Mouse (Mus musculus) inflammation-experienced regulatory T-cells, adult 6 months (primary cell): ENCODE measurements around the gene Il15ra. TPM values are rescaled to one million over a fixed set of nuclear protein-coding genes. Genes with fewer than 3 reads are reported as not detected.

Experiments used
- ATAC-seq: one replicate; pipeline ENCODE4 v1.8.0; 2017
- polyA plus RNA-seq, 3 experiments: library from polyadenylated mRNA; unstranded; fragments of 100-300 nt; shearing (Covaris generic); gene quantifications; one replicate each; pipeline ENCODE4 v1.2.1; 2017

The Il15ra gene
- polyA plus RNA-seq, 3 experiments from 2014 or later: 26.6 to 36.7 (median 29.9) TPM

- peak; percentile 18 for ATAC-seq
These were observed 5.0 kb downstream of the Il15ra start for GRCm38 (mm10) chr2:11710101-11710500.

- no peak for ATAC-seq
These were observed 7.4 kb downstream of the Il15ra start for GRCm38 (mm10) chr2:11712483-11712990.

GRCm38 (mm10) chr2:11713021-11713420, 7.9 kb downstream of the Il15ra start:
- ATAC-seq: no peak

DNA sequence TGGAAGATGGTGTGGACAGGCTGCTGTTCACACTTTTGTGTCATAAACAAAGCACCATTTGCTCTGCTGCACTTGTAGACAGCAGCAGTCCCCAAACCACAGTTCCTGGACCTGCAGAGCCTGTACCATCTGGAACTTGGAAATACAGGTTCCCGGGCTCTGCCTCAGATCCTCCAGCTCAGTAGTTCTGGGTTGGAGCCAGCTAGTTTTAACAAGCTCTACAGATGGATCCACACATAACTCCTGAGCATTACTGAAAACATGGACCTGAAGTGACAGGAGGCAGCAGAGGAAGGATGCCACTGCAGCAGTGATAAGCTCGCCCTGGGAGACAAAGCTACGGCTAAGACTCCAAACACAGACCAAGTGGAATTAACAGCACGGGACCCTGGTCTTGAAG, 9.4 kb downstream of the Il15ra start:
- ATAC-seq: no peak

DNA sequence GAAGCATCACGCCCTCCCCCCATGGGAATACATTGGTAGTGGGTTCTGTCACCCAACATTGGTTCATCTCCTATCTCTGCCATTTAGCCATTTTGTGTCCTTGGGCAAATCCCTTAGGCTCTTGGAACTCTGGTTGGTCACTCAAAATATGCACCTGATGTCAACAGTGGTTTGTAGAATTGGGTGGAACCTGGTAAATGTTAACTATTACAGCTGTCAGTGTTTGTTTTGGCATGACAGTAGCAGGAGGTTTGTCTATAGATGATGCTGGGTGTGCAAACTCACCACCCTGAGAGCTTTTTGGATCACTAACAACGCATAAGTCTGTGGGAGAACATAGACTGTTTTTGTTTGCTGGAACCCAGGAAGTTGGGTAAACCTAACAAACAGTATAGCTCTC, 13.5 kb downstream of the Il15ra start:
- no peak for ATAC-seq

- no peak for ATAC-seq
These were observed 17.5 kb downstream of the Il15ra start for GRCm38 (mm10) chr2:11722564-11722963.

DNA sequence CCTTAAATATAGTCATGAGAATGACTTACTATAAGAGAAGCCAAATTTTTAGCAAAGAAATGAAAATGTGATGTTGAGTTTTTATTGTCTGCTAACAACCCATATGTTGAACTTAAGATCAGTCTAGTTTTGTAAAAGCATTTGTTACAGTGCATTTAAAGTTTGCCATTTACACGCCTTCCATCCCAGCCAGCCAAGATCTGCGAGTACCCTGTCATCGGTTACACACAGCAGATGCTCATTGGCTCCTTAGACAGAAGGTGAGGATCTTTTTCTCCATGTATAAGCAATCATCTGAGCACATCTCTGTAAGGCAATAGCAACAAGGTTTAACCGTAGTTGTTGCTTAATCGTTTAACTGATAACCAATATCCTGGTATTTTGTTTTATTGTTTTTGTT, 22.5 kb downstream of the Il15ra start:
- no peak for ATAC-seq

DNA sequence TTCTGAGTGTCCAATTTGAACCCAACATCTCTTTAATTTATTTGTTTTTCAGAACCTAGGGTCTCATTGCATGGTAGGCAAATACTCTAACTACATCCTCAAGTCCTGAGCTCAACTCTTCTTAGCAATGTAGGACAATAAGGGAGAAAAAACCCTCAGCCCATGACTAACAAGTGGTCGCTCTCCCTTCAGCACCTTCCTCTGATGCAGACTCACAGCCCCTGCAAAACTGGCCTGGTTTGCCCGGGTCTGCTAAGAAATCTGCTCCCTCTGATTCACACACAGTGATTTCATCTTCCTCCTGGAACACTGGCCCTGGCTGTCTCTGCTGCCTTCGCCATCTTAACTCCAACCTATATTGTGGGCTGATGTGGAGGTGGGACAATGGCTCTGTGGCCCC, 24.0 kb downstream of the Il15ra start:
- ATAC-seq: no peak

GRCm38 (mm10) chr2:11732978-11733377, 27.9 kb downstream of the Il15ra start:
- no peak for ATAC-seq

DNA sequence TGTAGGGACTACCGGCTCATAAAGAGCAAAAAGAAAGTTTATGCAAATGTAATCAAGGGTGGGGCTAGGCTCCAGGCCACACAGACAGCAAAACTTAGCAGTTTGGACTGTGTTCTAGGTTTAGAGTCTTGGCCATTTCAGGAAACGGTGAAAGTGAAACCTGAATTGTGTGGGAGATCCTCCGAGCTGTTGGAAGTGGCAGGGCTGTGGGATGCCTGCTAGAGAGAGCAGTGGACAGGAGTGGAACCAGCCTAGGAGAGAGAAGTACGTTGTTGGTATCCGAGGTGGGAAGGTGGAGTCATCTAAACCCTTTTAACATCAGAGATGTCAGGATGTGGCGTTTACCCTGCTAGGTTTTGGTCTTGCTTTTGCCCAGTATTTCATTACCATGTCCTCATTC, 30.8 kb downstream of the Il15ra start:
- no peak for ATAC-seq

DNA sequence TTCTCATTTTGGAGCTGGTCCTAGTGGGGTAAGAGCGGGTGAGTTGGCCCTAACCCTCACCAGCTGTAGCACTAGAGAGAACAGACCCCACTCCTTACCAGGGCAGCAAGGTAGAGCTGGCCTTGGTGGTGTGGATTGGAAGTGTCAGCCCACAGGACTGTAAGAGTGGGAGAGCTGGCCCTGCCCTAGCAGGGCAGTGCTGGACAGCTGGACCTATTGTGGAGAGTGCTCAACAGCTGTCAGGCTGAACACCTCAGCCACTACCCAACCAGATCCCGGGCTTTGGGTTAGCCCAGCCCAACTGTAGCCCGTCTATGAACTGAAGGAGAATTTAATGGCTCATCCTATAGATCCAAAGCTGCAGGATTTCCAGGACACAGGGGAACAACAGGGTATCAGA, 33.7 kb downstream of the Il15ra start:
- no peak for ATAC-seq

GRCm38 (mm10) chr2:11739516-11740051, 34.5 kb downstream of the Il15ra start:
- ATAC-seq: no peak

DNA sequence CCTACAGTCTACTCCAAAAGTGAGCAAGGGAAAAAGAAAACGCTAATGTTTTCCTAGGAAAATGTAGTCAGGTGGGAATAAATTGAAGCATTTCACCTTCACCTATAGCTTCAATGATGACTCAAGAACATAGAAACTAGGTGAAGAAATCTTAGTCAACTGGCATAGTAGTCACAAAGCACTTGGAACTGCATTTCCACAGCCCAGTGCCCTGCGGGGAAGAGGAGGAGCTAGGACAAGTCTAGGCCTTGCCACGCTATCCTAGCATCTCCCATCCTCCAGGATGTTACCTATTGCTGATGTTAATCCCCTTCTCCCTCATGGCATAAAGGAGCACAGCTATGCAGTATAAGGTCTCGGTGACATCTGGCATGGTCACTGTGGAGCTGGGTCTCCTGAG, 57.5 kb downstream of the Il15ra start:
- no peak for ATAC-seq

- no peak for ATAC-seq
These were observed 60.6 kb downstream of the Il15ra start for GRCm38 (mm10) chr2:11765694-11766093.

GRCm38 (mm10) chr2:11766485-11767160, 61.5 kb downstream of the Il15ra start:
- no peak for ATAC-seq

GRCm38 (mm10) chr2:11767161-11767545, 62.1 kb downstream of the Il15ra start:
- no peak for ATAC-seq

DNA sequence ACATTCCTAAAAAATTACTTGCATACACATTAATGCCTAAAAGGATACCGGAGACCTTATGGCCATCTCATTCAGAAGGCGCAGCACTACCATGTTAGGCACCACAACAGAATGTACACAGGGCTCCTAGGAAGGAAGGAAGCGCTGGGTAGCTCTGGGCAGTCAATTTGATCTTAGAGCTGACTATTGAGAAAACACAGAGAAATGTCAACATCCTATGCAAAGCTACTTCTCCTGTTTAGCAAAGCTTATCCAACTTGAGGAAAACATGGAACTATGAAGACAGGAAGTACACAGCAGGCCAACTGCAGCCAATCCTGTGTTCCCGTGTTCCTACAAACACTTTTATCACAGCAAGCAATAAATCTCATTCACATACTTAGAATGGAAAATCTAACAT, 66.6 kb downstream of the Il15ra start:
- ATAC-seq: no peak

DNA sequence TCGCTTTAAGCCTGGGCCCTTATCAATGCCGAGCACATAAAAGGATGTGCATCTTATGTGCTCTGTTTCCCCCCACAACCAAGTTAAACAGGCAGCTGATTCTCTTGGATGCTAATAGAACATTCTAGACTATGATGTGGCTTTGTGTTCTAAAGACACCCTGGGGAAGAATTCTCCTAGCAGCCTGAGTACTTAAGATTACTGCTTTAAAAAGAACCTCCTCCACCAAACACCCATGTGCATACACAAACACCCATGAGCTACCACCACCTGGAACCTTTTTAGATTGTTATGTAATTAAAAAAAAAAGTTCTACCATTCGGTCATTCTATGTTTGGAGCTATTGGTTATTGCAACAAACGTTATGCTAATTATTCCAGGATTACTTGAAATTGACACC, 67.3 kb downstream of the Il15ra start:
- no peak for ATAC-seq

- no peak for ATAC-seq
These were observed 69.3 kb downstream of the Il15ra start for GRCm38 (mm10) chr2:11774426-11774825.

DNA sequence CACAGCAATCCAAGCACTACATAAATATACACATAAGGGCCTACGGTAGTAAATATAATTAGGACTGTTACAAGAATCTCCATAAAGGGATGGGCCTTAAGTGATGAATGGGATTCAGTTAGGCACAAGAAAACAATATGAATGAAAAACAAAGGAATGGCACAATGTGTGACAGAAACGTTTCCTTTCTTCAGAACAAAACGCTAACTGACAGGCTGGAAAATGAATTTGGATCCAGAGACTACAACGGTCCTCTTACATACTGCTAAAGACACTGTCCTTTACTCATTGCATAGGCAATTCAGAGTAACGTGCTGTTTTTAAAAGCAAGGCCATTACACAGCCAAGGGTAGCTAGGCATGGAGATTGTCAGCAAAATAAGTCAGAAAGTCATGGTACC, 70.0 kb downstream of the Il15ra start:
- no peak for ATAC-seq

GRCm38 (mm10) chr2:11776415-11776814, 71.3 kb downstream of the Il15ra start:
- ATAC-seq: no peak

- peak; percentile 85 for ATAC-seq
These were observed 72.3 kb downstream of the Il15ra start, which contains the start of the genes Fbh1 and Ankrd16 for GRCm38 (mm10) chr2:11777091-11778068. Fbh1 (minus strand) TSS chr2:11777582. Ankrd16 (plus strand) TSS chr2:11777876.
